Mouse (Mus musculus): Measurements from ENCODE around the gene L3mbtl4.
"Not testable (repeated sequence)": the region's sequence is repeated elsewhere in the genome, so short reads cannot be mapped to it uniquely, and the experiment has no call there.

The L3mbtl4 gene

GRCm38 (mm10) chr17:68388481-68388880 is 114.9 kb downstream of the L3mbtl4 start:
- no peak for DNase-seq (ENCODE audit: low spot score)

GRCm38 (mm10) chr17:68405993-68406392 is 132.4 kb downstream of the L3mbtl4 start:
- no peak for DNase-seq (ENCODE audit: low spot score)

GRCm38 (mm10) chr17:68407121-68407520 is 133.5 kb downstream of the L3mbtl4 start:
- not testable (repeated sequence) for DNase-seq (ENCODE audit: low spot score)

- DNase-seq (ENCODE audit: low spot score): no peak
These were observed 149.3 kb downstream of the L3mbtl4 start for GRCm38 (mm10) chr17:68422663-68423498.

- DNase-seq (ENCODE audit: low spot score): no peak
These were observed 160.0 kb downstream of the L3mbtl4 start for GRCm38 (mm10) chr17:68433576-68433975.

- no peak for DNase-seq (ENCODE audit: low spot score)
These were observed 177.3 kb downstream of the L3mbtl4 start for GRCm38 (mm10) chr17:68450921-68451320.

GRCm38 (mm10) chr17:68461471-68461870 is 187.9 kb downstream of the L3mbtl4 start:
- no peak for DNase-seq (ENCODE audit: low spot score)

- no peak for DNase-seq (ENCODE audit: low spot score)
These were observed 193.7 kb downstream of the L3mbtl4 start for GRCm38 (mm10) chr17:68467311-68467710.

- DNase-seq (ENCODE audit: low spot score): no peak
These were observed 216.6 kb downstream of the L3mbtl4 start for GRCm38 (mm10) chr17:68490065-68490691.

- no peak for DNase-seq (ENCODE audit: low spot score)
These were observed 218.6 kb downstream of the L3mbtl4 start for GRCm38 (mm10) chr17:68492231-68492630.

- not testable (repeated sequence) for DNase-seq (ENCODE audit: low spot score)
These were observed 229.4 kb downstream of the L3mbtl4 start for GRCm38 (mm10) chr17:68502998-68503397.

- no peak for DNase-seq (ENCODE audit: low spot score)
These were observed 286.1 kb downstream of the L3mbtl4 start for GRCm38 (mm10) chr17:68559698-68560097.

GRCm38 (mm10) chr17:68560264-68560663 is 286.7 kb downstream of the L3mbtl4 start:
- DNase-seq (ENCODE audit: low spot score): no peak

GRCm38 (mm10) chr17:68571806-68572205 is 298.2 kb downstream of the L3mbtl4 start:
- no peak for DNase-seq (ENCODE audit: low spot score)

GRCm38 (mm10) chr17:68585195-68585594 is 311.6 kb downstream of the L3mbtl4 start:
- no peak for DNase-seq (ENCODE audit: low spot score)

GRCm38 (mm10) chr17:68591619-68592018 is 318.0 kb downstream of the L3mbtl4 start:
- DNase-seq (ENCODE audit: low spot score): no peak

- no peak for DNase-seq (ENCODE audit: low spot score)
These were observed 329.1 kb downstream of the L3mbtl4 start for GRCm38 (mm10) chr17:68602744-68603143.

GRCm38 (mm10) chr17:68607691-68608090 is 334.1 kb downstream of the L3mbtl4 start:
- peak; percentile 24 for DNase-seq (ENCODE audit: low spot score)

- no peak for DNase-seq (ENCODE audit: low spot score)
These were observed 337.6 kb downstream of the L3mbtl4 start for GRCm38 (mm10) chr17:68611247-68611646.

- DNase-seq (ENCODE audit: low spot score): no peak
These were observed 351.7 kb downstream of the L3mbtl4 start for GRCm38 (mm10) chr17:68625281-68625680.

GRCm38 (mm10) chr17:68629631-68630426 is 356.2 kb downstream of the L3mbtl4 start:
- DNase-seq (ENCODE audit: low spot score): no peak

- DNase-seq (ENCODE audit: low spot score): no peak
These were observed 357.8 kb downstream of the L3mbtl4 start for GRCm38 (mm10) chr17:68631396-68631795.

- no peak for DNase-seq (ENCODE audit: low spot score)
These were observed 366.6 kb downstream of the L3mbtl4 start for GRCm38 (mm10) chr17:68640187-68640586.

Measured in ovary, postnatal 36 days (tissue).